Mouse (Mus musculus): ENCODE data around the gene Eef1akmt3. TPM values are rescaled to one million over a fixed set of nuclear protein-coding genes. Genes with fewer than 3 reads are reported as not detected.
"Not testable (repeated sequence)": the region's sequence is repeated elsewhere in the genome, so short reads cannot be mapped to it uniquely, and the experiment has no call there.

Eef1akmt3 gene
- polyA plus RNA-seq, 1 experiment from 2014 or later, result 0.19 TPM

DNA sequence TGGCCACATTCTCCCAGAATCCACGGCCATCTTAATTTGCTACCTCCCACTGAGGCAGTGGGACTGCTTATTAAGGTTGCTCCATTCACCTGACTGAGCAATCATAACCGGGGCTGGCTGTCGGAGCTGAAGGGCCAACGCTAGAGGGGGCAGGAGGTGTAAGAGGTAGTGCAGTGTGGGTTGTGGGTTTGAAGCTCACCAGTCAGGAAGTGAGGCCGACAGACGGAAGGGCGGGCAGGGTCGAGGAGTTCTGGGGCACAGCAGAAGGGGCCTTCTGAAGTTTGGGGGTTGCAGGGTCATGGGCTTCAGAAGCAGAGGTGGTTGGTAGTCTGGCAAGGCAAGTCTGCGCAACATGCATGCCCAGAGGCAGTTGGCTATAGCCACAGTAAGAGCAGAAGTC lies 33.8 kb upstream of the Eef1akmt3 start, which contains the start of gene Agap2:
TSS of gene Agap2 (plus strand) at position 205 of the 400 bp plus-strand sequence.
- Histone ChIP-seq H3K4me3 (ENCODE audit: low read depth, low read length) (no peak within 1 kb of the TSS), H3K9ac (ENCODE audit: low read length) (no peak within 1 kb of the TSS), H3K4me1 (ENCODE audit: control insufficient read depth, insufficient read depth, low read length) (peaks cover 16% of the 10 kb centered on the region), H3K9me3 (ENCODE audit: control insufficient read depth, low read length) (0 out of 2 replicates have a peak, but pooled peaks cover 3% of the 10 kb centered on the region), H3K36me3 (ENCODE audit: control insufficient read depth, insufficient read depth, low read length) (no peaks in the 10 kb centered on the region), H3K4me2 (ENCODE audit: low read depth, severe bottlenecking) (no peak within 1 kb of the TSS), H3K27me3 (ENCODE audit: control insufficient read depth, insufficient read depth, low read length) (peaks cover 35% of the 10 kb centered on the region), H3K27ac (replicated peaks; ENCODE audit: low read depth, low read length) (no peak within 1 kb of the TSS)
- 69% methylated on average over 9 of the region's 9 CpGs for WGBS
- no peak for ATAC-seq (ENCODE audit: insufficient number of reproducible peaks, low FRiP score, low TSS enrichment, low read depth)
- no peak for DNase-seq (ENCODE audit: low spot score)

DNA sequence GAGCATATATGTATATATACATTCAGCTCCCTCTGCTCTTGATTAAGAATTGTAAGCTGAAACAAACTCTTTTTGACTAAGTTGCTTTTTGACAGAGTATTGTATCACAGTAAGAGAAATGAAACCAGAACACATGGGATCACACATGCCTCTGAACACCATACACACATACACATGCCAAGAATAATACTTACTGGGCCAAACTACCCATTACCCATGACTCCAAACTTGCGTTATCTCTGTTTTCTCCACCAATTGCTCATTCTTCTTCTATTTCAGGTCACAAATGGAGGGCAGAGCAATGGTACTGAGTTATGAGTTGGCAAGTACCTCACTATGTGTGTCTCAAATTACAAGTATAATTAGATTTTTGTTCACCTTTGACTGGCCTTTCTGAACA lies 32.7 kb upstream of the Eef1akmt3 start:
- Histone ChIP-seq H3K27me3 (ENCODE audit: control insufficient read depth, insufficient read depth, low read length) (peaks cover 24% of the 10 kb centered on the region), H3K27ac (replicated peaks; ENCODE audit: low read depth, low read length) (no peak overlapping the region), H3K4me3 (ENCODE audit: low read depth, low read length) (no peak overlapping the region), H3K4me1 (ENCODE audit: control insufficient read depth, insufficient read depth, low read length) (peaks cover 11% of the 10 kb centered on the region; the same call in 1 of the 2 replicates), H3K9me3 (ENCODE audit: control insufficient read depth, low read length) (no peaks in the 10 kb centered on the region), H3K36me3 (ENCODE audit: control insufficient read depth, insufficient read depth, low read length) (no peaks in the 10 kb centered on the region), H3K9ac (ENCODE audit: low read length) (no peak overlapping the region), H3K4me2 (ENCODE audit: low read depth, severe bottlenecking) (no peak overlapping the region)
- 90% methylated on average over 1 of the region's 1 CpGs for WGBS
- no peak for ATAC-seq (ENCODE audit: insufficient number of reproducible peaks, low FRiP score, low TSS enrichment, low read depth)
- no peak for DNase-seq (ENCODE audit: low spot score)

DNA sequence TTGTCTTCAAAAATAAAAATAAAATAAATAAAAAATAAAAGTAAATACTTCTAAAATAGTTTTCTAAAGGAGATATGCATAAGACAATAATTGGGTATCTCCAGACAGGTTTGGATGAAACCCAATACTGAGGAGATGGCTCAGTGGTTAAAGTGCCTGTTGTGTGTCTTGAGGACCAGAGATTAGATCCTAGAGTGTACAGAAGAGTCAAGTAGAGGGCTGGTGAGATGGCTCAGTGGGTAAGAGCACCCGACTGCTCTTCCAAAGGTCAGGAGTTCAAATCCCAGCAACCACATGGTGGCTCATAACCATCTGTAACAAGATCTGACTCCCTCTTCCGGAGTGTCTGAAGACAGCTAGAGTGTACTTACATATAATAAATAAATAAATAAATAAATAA lies 31.7 kb upstream of the Eef1akmt3 start:
- not testable (repeated sequence) for ATAC-seq (ENCODE audit: insufficient number of reproducible peaks, low FRiP score, low TSS enrichment, low read depth); DNase-seq (ENCODE audit: low spot score)
- 80% methylated on average over 2 of the region's 2 CpGs for WGBS

DNA sequence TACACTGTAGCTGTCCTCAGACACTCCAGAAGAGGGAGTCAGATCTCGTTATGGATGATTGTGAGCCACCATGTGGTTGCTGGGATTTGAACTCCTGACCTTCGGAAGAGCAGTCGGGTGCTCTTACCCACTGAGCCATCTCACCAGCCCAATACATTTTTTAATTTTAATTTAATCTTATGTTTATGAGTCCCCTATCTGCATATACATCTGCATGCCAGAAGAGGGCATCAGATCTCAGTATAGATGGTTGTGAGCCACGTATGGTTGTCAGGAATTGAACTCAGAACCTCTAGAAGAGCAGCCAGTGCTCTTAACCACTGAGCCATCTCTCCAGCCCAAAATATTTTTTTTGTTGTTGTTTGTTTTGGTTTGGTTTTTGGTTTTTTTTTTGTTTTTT lies 31.0 kb upstream of the Eef1akmt3 start:
- not testable (repeated sequence) for H3K9me3 ChIP-seq (ENCODE audit: control insufficient read depth, low read length); H3K27me3 ChIP-seq (ENCODE audit: control insufficient read depth, insufficient read depth, low read length); H3K36me3 ChIP-seq (ENCODE audit: control insufficient read depth, insufficient read depth, low read length); H3K4me1 ChIP-seq (ENCODE audit: control insufficient read depth, insufficient read depth, low read length); ATAC-seq (ENCODE audit: insufficient number of reproducible peaks, low FRiP score, low TSS enrichment, low read depth); H3K27ac ChIP-seq (replicated peaks; ENCODE audit: low read depth, low read length); H3K4me2 ChIP-seq (ENCODE audit: low read depth, severe bottlenecking); DNase-seq (ENCODE audit: low spot score); H3K4me3 ChIP-seq (ENCODE audit: low read depth, low read length); H3K9ac ChIP-seq (ENCODE audit: low read length)
- 91% methylated on average over 4 of the region's 4 CpGs for WGBS

More for the DNA sequence above, 31.7 kb upstream of the Eef1akmt3 start:
- not testable (repeated sequence) for H3K9ac ChIP-seq (ENCODE audit: low read length); H3K4me2 ChIP-seq (ENCODE audit: low read depth, severe bottlenecking); H3K27ac ChIP-seq (replicated peaks; ENCODE audit: low read depth, low read length); H3K4me3 ChIP-seq (ENCODE audit: low read depth, low read length); H3K36me3 ChIP-seq (ENCODE audit: control insufficient read depth, insufficient read depth, low read length); H3K4me1 ChIP-seq (ENCODE audit: control insufficient read depth, insufficient read depth, low read length); H3K9me3 ChIP-seq (ENCODE audit: control insufficient read depth, low read length)
- H3K27me3 ChIP-seq (ENCODE audit: control insufficient read depth, insufficient read depth, low read length), result peaks cover 14% of the 10 kb centered on the region

DNA sequence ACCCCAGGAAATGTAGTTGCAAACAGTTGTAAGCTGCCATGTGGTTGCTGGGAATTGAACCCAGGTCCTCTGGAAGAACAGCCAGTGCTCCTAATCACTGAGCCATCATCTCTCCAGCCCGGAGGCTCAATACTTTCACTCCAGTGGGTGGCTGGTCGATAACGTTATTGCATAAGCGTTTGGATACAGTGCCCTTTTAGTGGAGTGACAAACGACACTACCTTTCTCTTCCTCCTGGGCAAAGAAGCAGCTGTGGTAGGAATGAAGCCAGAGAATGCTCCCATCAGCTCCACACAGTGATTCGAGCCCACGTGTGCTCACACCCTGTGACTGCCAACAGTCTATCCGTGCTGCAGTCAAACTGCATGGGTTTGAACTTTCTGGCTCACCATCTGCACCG lies 29.9 kb upstream of the Eef1akmt3 start:
- peaks cover 16% of the 10 kb centered on the region for H3K36me3 ChIP-seq (ENCODE audit: control insufficient read depth, insufficient read depth, low read length)
- H3K27ac ChIP-seq (replicated peaks; ENCODE audit: low read depth, low read length), result no peak overlapping the region
- H3K27me3 ChIP-seq (ENCODE audit: control insufficient read depth, insufficient read depth, low read length), result 0 out of 2 replicates have a peak, but pooled peaks cover 2% of the 10 kb centered on the region
- H3K9ac ChIP-seq (ENCODE audit: low read length), result no peak overlapping the region
- H3K4me1 ChIP-seq (ENCODE audit: control insufficient read depth, insufficient read depth, low read length), result peaks cover 7% of the 10 kb centered on the region; the same call in 1 of the 2 replicates
- WGBS, result 78% methylated on average over 9 of the region's 9 CpGs
- peak overlapping the region; percentile 66 for H3K4me3 ChIP-seq (ENCODE audit: low read depth, low read length)
- ATAC-seq (ENCODE audit: insufficient number of reproducible peaks, low FRiP score, low TSS enrichment, low read depth), result no peak
- H3K4me2 ChIP-seq (ENCODE audit: low read depth, severe bottlenecking), result peak overlapping the region; percentile 89
- DNase-seq (ENCODE audit: low spot score), result no peak
- no peaks in the 10 kb centered on the region for H3K9me3 ChIP-seq (ENCODE audit: control insufficient read depth, low read length)

DNA sequence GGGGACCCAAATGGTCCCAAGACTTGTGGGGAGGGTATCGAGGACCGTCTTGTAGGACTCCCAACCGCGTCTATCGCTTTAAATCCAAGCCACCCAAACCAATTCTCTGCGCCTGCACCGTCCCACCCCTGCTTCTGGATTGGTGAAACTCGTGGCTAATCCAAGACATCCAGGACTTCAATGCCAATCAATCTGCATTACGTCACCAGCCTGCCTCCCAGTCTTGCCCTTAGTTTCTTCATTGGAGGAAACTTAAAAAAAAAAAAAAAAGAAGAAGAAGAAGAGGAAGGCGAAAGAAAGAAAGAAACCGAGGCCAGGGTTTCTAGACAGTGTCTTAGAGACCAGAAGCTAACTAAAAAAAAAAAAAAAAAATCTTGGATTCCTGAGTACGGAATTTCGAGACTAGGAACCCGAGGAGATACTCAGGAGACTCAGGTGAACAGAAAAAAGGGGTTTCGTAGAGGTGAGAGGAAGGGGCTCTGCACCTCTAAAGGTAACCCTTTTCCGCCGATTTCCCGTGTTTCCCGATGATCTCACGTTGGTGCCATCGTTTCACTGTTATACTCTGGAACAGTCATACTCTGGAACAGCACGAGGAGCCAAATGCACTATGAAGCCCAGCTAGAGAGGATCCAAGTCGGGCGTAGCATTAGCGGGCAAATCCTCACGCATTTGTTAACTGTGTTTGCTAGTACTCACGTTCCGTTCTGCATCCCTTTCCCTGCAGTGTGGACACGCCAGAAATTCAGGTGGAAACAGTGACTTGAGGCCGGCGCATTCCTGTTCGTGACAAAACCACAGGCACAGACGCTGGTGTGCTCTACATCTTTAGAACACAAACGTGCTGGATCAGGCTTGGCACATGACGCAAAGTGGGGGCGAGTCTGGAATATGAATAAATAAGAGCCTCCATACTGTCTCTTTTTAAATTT lies 29.1 kb upstream of the Eef1akmt3 start, which contains the start of gene Tspan31:
TSS of gene Tspan31 (minus strand) at position 75 of the 932 bp plus-strand sequence.
- peak within 1 kb of the TSS; percentile 71 for H3K27ac ChIP-seq (replicated peaks; ENCODE audit: low read depth, low read length)
- H3K36me3 ChIP-seq (ENCODE audit: control insufficient read depth, insufficient read depth, low read length), result peaks cover 24% of the 10 kb centered on the region
- WGBS, result 2% methylated on average over 36 of the region's 36 CpGs
- H3K4me1 ChIP-seq (ENCODE audit: control insufficient read depth, insufficient read depth, low read length), result peaks cover 7% of the 10 kb centered on the region; the same call in 1 of the 2 replicates
- DNase-seq (ENCODE audit: low spot score) (peak; percentile 90), ATAC-seq (ENCODE audit: insufficient number of reproducible peaks, low FRiP score, low TSS enrichment, low read depth) (peak; percentile 85)
- H3K27me3 ChIP-seq (ENCODE audit: control insufficient read depth, insufficient read depth, low read length), result no peaks in the 10 kb centered on the region
- no peaks in the 10 kb centered on the region for H3K9me3 ChIP-seq (ENCODE audit: control insufficient read depth, low read length)
- H3K4me3 ChIP-seq (ENCODE audit: low read depth, low read length), result peak within 1 kb of the TSS; percentile 66
- peak within 1 kb of the TSS; percentile 73 for H3K9ac ChIP-seq (ENCODE audit: low read length)
- H3K4me2 ChIP-seq (ENCODE audit: low read depth, severe bottlenecking), result peak within 1 kb of the TSS; percentile 89

DNA sequence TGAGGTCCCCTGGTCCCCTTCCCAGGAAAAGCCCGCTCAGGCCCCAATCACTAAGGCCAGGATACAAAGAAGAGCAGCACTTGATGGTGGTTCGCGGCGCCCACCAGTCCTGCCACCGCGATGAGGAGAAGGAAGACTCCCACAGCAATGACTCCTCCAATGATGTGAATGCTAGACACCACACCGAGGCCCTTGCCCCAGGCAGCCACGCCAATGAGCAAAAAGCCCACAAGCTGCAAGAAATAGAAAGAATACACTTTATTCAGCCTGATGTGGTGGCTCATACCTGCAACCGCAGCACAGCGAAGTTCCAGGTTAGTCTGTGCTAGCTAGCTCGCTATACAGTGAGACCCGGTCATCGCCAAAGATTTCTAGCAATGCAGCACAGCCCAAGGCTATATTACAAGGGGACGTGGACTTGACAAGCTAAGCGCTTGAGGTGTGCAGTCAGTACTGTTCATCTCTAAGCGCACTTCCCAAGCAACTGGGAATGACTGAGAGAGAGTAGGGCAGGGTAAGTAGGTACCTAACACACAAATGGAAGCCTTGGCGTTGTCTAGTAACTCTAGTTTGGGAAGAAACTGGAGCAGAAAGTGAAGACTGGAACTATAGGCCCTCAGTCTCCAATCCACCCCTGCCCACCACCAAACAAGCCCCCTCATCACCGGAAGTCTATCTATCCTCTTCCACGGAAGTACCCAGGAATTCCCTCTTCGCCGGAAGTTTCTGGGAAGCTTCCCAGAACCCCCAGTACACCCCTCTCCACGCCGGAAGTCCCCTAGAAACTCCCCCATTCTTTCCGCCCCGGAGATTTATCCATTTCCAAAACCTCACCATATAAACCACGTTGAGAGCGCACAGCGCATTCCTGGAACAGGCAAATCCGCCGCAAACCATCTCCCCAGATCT lies 28.2 kb upstream of the Eef1akmt3 start:
- H3K4me3 ChIP-seq (ENCODE audit: low read depth, low read length), result peak overlapping the region; percentile 66
- no peaks in the 10 kb centered on the region for H3K27me3 ChIP-seq (ENCODE audit: control insufficient read depth, insufficient read depth, low read length)
- H3K4me1 ChIP-seq (ENCODE audit: control insufficient read depth, insufficient read depth, low read length), result peaks cover 11% of the 10 kb centered on the region
- DNase-seq (ENCODE audit: low spot score), result peak; percentile 55
- H3K9ac ChIP-seq (ENCODE audit: low read length), result peak overlapping the region; percentile 73
- no peaks in the 10 kb centered on the region for H3K9me3 ChIP-seq (ENCODE audit: control insufficient read depth, low read length)
- 8% methylated on average over 30 of the region's 30 CpGs for WGBS
- ATAC-seq (ENCODE audit: insufficient number of reproducible peaks, low FRiP score, low TSS enrichment, low read depth), result peak; percentile 62; the same call in 1 of the 2 replicates
- H3K4me2 ChIP-seq (ENCODE audit: low read depth, severe bottlenecking), result peak overlapping the region; percentile 89
- H3K36me3 ChIP-seq (ENCODE audit: control insufficient read depth, insufficient read depth, low read length), result peaks cover 32% of the 10 kb centered on the region
- peak overlapping the region; percentile 71 for H3K27ac ChIP-seq (replicated peaks; ENCODE audit: low read depth, low read length)
